Mouse (Mus musculus) myocyte (in vitro differentiated cells): ENCODE measurements around the gene Hoxa3. TPM values are rescaled to one million over a fixed set of nuclear protein-coding genes. Genes with fewer than 3 reads are reported as not detected.

Experiments used
- H3K27me3 ChIP-seq: one replicate; pipeline ENCODE4 v1.6.1; 2011; ENCODE audit not compliant: control insufficient read depth, insufficient read depth, insufficient read length
- H3K36me3 ChIP-seq: one replicate; pipeline ENCODE4 v1.6.1; 2011; ENCODE audit not compliant: control insufficient read depth, insufficient read depth
- H3K4me2 ChIP-seq: one replicate; pipeline ENCODE4 v1.6.1; 2011; ENCODE audit warnings: low read depth, control low read depth
- H3K4me3 ChIP-seq: one replicate; pipeline ENCODE4 v1.5.1; 2011; ENCODE audit warnings: mild to moderate bottlenecking, control low read depth, moderate library complexity
- H3K79me2 ChIP-seq: one replicate; pipeline ENCODE4 v1.6.1; 2011; ENCODE audit not compliant: control insufficient read depth, insufficient read depth
- H3ac ChIP-seq: one replicate; pipeline ENCODE4 v1.6.1; 2011; ENCODE audit not compliant: control insufficient read depth, insufficient read length
- CEBPB ChIP-seq: IDR thresholded peaks from 2 replicates; pipeline ENCODE4 v1.6.1; 2011; ENCODE audit warnings: mild to moderate bottlenecking, moderate library complexity; ENCODE audit not compliant: poor library complexity, insufficient read depth, severe bottlenecking
- E2F4 ChIP-seq: IDR thresholded peaks from one replicate; pipeline ENCODE4 v1.6.1; 2011; ENCODE audit warnings: mild to moderate bottlenecking, control low read depth, moderate library complexity; ENCODE audit not compliant: insufficient read depth
- MAX ChIP-seq: IDR thresholded peaks from one replicate; pipeline ENCODE4 v1.6.1; 2011; ENCODE audit warnings: low read depth, mild to moderate bottlenecking, control low read depth
- MYOD1 ChIP-seq, 3 experiments: IDR thresholded peaks; one replicate each; pipeline ENCODE4 v1.6.1; 2011; ENCODE audit warnings: control low read depth in 2 of 3, low read depth in 2 of 3, mild to moderate bottlenecking in 2 of 3, moderate library complexity in 1 of 3; ENCODE audit not compliant: insufficient read length in 2 of 3, control insufficient read depth in 1 of 3
- MYOG ChIP-seq, 3 experiments: IDR thresholded peaks; one replicate each; pipeline ENCODE4 v1.6.1; 2011; ENCODE audit warnings: control low read depth in 2 of 3, low read depth in 2 of 3, mild to moderate bottlenecking in 2 of 3; ENCODE audit not compliant: insufficient read length in 2 of 3, control insufficient read depth in 1 of 3, insufficient read depth in 1 of 3
- POLR2A ChIP-seq: IDR thresholded peaks from one replicate; pipeline ENCODE4 v1.6.1; 2011; ENCODE audit warnings: low read depth, mild to moderate bottlenecking, control low read depth, moderate library complexity; ENCODE audit not compliant: insufficient read length
- POLR2AphosphoS2 ChIP-seq: IDR thresholded peaks from one replicate; pipeline ENCODE4 v1.6.1; 2011; ENCODE audit warnings: low read depth, control low read depth; ENCODE audit not compliant: insufficient read length
- REST ChIP-seq: IDR thresholded peaks from one replicate; pipeline ENCODE4 v1.6.1; 2011; ENCODE audit warnings: mild to moderate bottlenecking, control low read depth, moderate library complexity; ENCODE audit not compliant: insufficient read depth, insufficient read length
- SRF ChIP-seq: IDR thresholded peaks from one replicate; pipeline ENCODE4 v1.6.1; 2011; ENCODE audit warnings: low read depth; ENCODE audit not compliant: control insufficient read depth, insufficient read length
- TCF12 ChIP-seq: IDR thresholded peaks from one replicate; pipeline ENCODE4 v1.6.1; 2011; ENCODE audit warnings: mild to moderate bottlenecking, control low read depth; ENCODE audit not compliant: poor library complexity, insufficient read depth, severe bottlenecking
- TCF3 ChIP-seq: IDR thresholded peaks from one replicate; pipeline ENCODE4 v1.6.1; 2011; ENCODE audit warnings: low read depth, control low read depth; ENCODE audit not compliant: insufficient read length
- USF1 ChIP-seq: IDR thresholded peaks from one replicate; pipeline ENCODE4 v1.6.1; 2011; ENCODE audit warnings: low read depth, mild to moderate bottlenecking, control low read depth, moderate library complexity
- polyA plus RNA-seq: library from polyadenylated mRNA; unstranded; fragments of >200 nt; fragmentation: generic; extraction: Trizol; gene quantifications from one replicate; pipeline ENCODE4 v1.2.1, GENCODE M21; 2012; ENCODE audit warnings: missing spikeins

The Hoxa3 gene
- polyA plus RNA-seq, 1 experiment = 1.0 TPM

DNA sequence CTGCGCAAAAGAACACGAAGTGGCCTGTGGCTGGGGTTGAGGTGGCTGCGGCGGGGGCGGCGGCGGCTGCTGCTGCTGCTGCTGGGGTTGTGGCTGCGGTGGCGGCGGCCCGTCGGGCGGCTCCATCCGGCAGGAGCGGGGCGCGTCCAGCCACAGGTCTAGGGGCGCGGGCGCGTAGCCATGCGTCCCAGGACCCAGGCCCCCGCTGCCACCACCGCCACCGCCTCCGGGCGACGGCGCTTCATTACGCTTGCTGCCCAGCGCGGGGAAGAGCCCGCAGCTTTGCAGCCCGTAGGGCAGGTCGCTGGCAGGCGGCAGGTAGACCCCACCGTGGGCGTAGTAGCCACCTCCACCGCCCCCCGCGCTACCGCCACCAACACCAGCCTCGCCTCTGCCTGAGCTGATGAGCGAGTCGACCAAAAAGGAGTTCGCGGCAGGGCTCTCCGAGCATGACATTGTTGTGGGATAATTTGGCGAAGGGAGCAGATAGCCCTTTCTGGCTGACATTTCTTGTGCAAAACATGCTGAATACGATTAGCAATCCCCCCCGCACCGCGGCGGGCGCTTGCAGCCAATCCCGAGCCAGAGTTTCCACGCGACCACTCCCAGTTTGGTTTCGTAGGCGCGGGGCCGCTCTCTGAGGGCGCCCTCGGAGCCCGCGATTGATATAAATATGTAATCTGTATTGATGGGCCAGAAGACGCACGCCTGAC is 21.4 kb upstream of the Hoxa3 start:
- H3K4me3 ChIP-seq = peak overlapping the region; percentile 89
- TF ChIP-seq REST = no peak
- no peak for TF ChIP-seq POLR2A
- TF ChIP-seq POLR2AphosphoS2 = peak; percentile 40
- no peak for TF ChIP-seq SRF
- TF ChIP-seq TCF3 = no peak
- peaks cover 91% of the 10 kb centered on the region for H3K79me2 ChIP-seq
- H3K36me3 ChIP-seq = no peaks in the 10 kb centered on the region
- H3K4me2 ChIP-seq = peak overlapping the region; percentile 99
- H3ac ChIP-seq = peak overlapping the region; percentile 73
- H3K27me3 ChIP-seq = no peaks in the 10 kb centered on the region

GRCm38 (mm10) chr6:52233546-52234427 is 20.7 kb upstream of the Hoxa3 start:
- H3ac ChIP-seq = peak overlapping the region; percentile 73
- H3K27me3 ChIP-seq = no peaks in the 10 kb centered on the region
- H3K4me2 ChIP-seq = peak overlapping the region; percentile 99
- TF ChIP-seq POLR2A (peak; percentile 45), MAX (no peak), MYOD1 (IDR thresholded peaks at IDR 0.05; ENCODE audit: control insufficient read depth in 1 of 3, insufficient read length in 2 of 3, low read depth in 2 of 3) (peak in 1 of 3 experiments; percentile 18), POLR2AphosphoS2 (peak; percentile 57)
- H3K79me2 ChIP-seq = peaks cover 90% of the 10 kb centered on the region
- H3K36me3 ChIP-seq = no peaks in the 10 kb centered on the region
- H3K4me3 ChIP-seq = peak overlapping the region; percentile 89

DNA sequence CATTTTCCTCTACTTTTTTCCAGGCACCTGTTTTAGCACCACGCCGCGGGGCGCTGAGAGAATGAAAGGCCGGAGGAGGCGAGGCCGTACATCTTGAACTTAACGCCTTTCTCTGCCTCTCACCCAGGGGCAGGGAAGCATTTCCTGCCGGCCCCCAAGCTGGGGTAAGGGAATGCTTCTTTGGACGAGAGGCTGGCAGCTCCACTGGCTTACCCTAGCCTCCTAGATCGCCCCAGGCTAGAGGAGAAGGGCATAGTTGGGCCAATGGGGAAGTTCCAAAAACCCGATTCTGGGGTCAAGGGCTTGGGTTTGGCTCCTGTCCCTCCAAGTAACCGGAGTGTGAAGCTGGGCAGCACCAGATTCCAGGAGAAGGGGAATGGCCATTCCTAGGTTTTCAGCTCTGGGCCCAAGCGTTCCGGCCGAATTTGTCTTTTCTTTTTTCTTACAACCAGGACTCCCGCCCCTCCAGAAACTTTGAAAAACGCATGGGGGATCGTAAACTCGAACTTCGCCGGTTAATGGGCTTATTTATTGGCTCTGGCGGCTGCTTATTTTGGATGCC is 19.9 kb upstream of the Hoxa3 start:
- no peaks in the 10 kb centered on the region for H3K36me3 ChIP-seq
- peaks cover 89% of the 10 kb centered on the region for H3K79me2 ChIP-seq
- H3K4me3 ChIP-seq = peak overlapping the region; percentile 89
- peak overlapping the region; percentile 99 for H3K4me2 ChIP-seq
- no peak for TF ChIP-seq CEBPB
- TF ChIP-seq POLR2A = no peak
- no peak for TF ChIP-seq REST
- no peak for TF ChIP-seq SRF
- no peak for TF ChIP-seq MAX
- no peak for TF ChIP-seq MYOG (IDR thresholded peaks at IDR 0.05; ENCODE audit: control insufficient read depth in 1 of 3, insufficient read depth in 1 of 3, insufficient read length in 2 of 3, low read depth in 2 of 3)
- no peak for TF ChIP-seq USF1
- TF ChIP-seq TCF12 = no peak
- TF ChIP-seq E2F4 = no peak
- TF ChIP-seq TCF3 = no peak
- peak overlapping the region; percentile 73 for H3ac ChIP-seq
- H3K27me3 ChIP-seq = no peaks in the 10 kb centered on the region

- Histone ChIP-seq H3K4me3 (peak overlapping the region; percentile 89), H3ac (peak overlapping the region; percentile 73), H3K27me3 (no peaks in the 10 kb centered on the region), H3K36me3 (no peaks in the 10 kb centered on the region), H3K79me2 (peaks cover 89% of the 10 kb centered on the region), H3K4me2 (peak overlapping the region; percentile 99)
- TF ChIP-seq USF1 = no peak
- no peak for TF ChIP-seq POLR2AphosphoS2
- TF ChIP-seq TCF12 = no peak
- TF ChIP-seq SRF = no peak
- TF ChIP-seq MYOG (IDR thresholded peaks at IDR 0.05; ENCODE audit: control insufficient read depth in 1 of 3, insufficient read depth in 1 of 3, insufficient read length in 2 of 3, low read depth in 2 of 3) = no peak
- TF ChIP-seq TCF3 = no peak
- TF ChIP-seq POLR2A = no peak
- no peak for TF ChIP-seq E2F4
- no peak for TF ChIP-seq CEBPB
- no peak for TF ChIP-seq REST
- TF ChIP-seq MYOD1 (IDR thresholded peaks at IDR 0.05; ENCODE audit: control insufficient read depth in 1 of 3, insufficient read length in 2 of 3, low read depth in 2 of 3) = no peak
- TF ChIP-seq MAX = no peak
Measured at GRCm38 (mm10) chr6:52232568-52232965, 19.4 kb upstream of the Hoxa3 start.
